Mouse (Mus musculus): Measurements from ENCODE around the gene Hilpda.

Hilpda gene

DNA sequence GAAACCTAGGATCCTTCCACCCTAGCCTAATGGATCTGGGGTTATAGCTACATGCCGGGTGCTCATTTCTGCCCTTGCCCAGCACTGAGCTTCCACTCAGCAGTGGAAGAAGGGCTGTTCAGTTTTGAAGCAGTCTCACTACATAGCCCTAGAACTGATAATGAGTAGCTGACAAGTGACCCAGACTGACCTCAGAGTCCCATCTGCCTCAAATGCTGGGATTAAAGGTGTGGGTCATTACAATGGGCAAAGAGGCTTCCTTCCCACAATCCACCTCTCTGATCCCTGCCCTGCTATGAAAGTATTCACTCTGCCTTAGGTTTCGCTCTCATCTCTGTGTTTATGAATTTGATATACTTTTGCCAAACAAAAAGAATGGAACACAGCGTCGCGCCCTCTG is 4.5 kb downstream of the Hilpda start:
- no peak for DNase-seq (ENCODE audit: low spot score in 2 of 2)

DNA sequence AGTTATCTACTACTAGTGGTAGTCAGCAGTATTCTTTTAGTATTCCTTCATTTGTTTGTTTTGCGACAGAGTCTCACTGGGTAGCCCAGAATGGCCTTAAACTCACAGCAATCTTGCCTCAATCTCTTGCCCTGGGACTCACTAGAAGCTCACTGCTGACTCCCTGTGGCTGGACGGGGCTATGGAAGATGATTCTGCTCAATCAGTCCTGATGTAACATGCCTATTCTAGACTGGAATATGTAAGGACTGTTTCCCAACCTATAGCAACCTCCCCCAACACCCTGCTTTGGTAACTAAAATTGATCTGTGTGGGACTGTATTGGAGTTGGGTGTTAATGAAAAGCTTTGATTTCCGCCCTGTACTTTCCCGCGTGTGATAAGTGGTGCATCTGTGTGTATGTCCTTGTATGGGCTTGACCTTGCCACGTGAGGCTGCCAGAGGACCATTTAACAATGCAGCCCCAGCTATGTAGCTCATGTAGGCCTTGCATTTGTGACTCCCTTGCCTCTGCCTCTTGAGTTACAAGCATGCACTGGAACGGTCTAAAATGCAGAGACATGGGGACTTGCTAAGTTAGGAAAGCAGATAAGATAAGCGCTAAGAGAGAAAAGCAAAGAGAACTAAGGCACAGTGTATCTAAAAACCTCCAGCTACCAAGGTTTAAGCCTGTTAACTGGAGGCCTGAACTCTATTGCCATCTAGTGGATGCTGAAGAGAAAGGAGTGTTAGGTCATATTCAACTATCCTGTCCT is 6.4 kb downstream of the Hilpda start:
- peak; percentile 42 to 62 for DNase-seq (ENCODE audit: low spot score in 2 of 2)

GRCm38 (mm10) chr6:29279293-29279692 is 7.0 kb downstream of the Hilpda start, which contains the start of gene Fam71f2:
Fam71f2 (plus strand) TSS chr6:29279593.
- DNase-seq (ENCODE audit: low spot score in 2 of 2), result no peak

GRCm38 (mm10) chr6:29280671-29281070 is 8.4 kb downstream of the Hilpda start:
- no peak for DNase-seq (ENCODE audit: low spot score in 2 of 2)

GRCm38 (mm10) chr6:29286870-29287269 is 14.6 kb downstream of the Hilpda start:
- DNase-seq (ENCODE audit: low spot score in 2 of 2), result no peak

- DNase-seq (ENCODE audit: low spot score in 2 of 2), result no peak
Observed at GRCm38 (mm10) chr6:29287481-29287880, 15.2 kb downstream of the Hilpda start.

- DNase-seq (ENCODE audit: low spot score in 2 of 2), result peak in 1 of 2 experiments; percentile 19
Observed at GRCm38 (mm10) chr6:29287944-29288343, 15.7 kb downstream of the Hilpda start.

DNA sequence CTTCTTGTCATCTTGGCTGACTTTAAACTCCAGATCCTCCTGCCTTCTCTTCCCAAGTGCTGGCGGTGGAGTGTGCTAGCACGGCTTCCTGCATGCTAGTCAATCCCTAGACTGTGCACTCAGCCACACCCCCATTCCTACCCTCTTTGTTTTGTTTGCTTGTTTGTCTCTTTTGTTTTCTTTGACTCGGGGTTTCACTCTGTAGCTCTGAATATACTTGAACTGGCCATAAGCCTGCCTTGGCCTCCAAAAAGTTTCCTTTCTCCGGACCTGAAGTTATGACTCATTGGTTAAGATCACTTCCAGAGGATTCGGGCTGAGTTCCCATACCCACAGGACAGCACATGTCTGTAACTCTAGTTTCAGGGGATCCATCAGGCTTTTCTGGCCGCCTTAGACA is 16.4 kb downstream of the Hilpda start:
- DNase-seq (ENCODE audit: low spot score in 2 of 2), result no peak

GRCm38 (mm10) chr6:29299112-29299511 is 26.8 kb downstream of the Hilpda start:
- no peak for DNase-seq (ENCODE audit: low spot score in 2 of 2)

GRCm38 (mm10) chr6:29303251-29303650 is 31.0 kb downstream of the Hilpda start:
- DNase-seq (ENCODE audit: low spot score in 2 of 2), result no peak

- DNase-seq (ENCODE audit: low spot score in 2 of 2), result no peak
Observed at GRCm38 (mm10) chr6:29303726-29304125, 31.4 kb downstream of the Hilpda start.

DNA sequence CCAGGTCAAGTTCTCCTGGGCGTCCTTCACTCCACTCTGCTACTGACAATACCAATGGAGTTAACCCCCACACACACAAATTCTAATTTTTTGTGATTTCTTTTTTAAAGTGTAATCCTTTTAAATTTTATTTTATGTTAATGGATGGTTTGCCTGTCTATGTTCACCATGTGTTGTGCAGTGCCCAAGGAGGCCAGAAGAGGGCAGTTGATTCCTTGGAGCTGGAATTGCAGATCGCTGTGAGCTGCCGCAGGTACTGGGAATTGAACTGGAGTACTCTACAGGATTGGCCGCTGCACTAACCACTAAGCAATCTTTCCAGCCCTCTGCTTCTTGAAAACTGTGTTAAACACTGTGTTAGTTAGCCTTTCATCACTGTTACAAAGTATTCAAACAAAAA is 33.2 kb downstream of the Hilpda start:
- DNase-seq (ENCODE audit: low spot score in 2 of 2), result no peak

GRCm38 (mm10) chr6:29308846-29309605 is 36.7 kb downstream of the Hilpda start:
- DNase-seq (ENCODE audit: low spot score in 2 of 2), result no peak

- no peak for DNase-seq (ENCODE audit: low spot score in 2 of 2)
Observed at GRCm38 (mm10) chr6:29313690-29314202, 41.5 kb downstream of the Hilpda start.

DNA sequence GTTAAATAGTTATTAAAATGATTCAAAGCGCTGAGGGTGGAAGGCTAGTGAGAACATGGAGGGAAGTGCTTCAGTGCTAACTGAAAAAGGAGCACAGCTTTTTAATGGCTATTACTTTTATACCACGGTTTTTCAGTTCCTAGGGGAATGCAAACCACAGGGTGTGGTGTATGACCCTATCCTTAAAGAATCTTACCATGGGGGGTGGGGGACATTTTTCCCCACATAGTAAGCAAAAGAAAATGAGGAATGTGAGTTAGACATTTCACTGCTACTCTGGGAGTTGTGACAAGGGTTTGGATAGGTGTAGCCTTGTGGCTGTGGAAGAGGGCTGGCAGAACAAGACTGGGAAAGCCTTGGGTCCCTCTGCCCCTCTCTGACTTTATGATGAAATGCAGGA is 45.0 kb downstream of the Hilpda start:
- DNase-seq (ENCODE audit: low spot score in 2 of 2), result no peak

- DNase-seq (ENCODE audit: low spot score in 2 of 2), result no peak
Observed at GRCm38 (mm10) chr6:29317941-29318340, 45.7 kb downstream of the Hilpda start.

GRCm38 (mm10) chr6:29318879-29319278 is 46.6 kb downstream of the Hilpda start, which contains the start of gene Fam71f1:
Fam71f1 (plus strand) TSS chr6:29319140.
- no peak for DNase-seq (ENCODE audit: low spot score in 2 of 2)

GRCm38 (mm10) chr6:29321586-29321985 is 49.3 kb downstream of the Hilpda start:
- no peak for DNase-seq (ENCODE audit: low spot score in 2 of 2)

DNA sequence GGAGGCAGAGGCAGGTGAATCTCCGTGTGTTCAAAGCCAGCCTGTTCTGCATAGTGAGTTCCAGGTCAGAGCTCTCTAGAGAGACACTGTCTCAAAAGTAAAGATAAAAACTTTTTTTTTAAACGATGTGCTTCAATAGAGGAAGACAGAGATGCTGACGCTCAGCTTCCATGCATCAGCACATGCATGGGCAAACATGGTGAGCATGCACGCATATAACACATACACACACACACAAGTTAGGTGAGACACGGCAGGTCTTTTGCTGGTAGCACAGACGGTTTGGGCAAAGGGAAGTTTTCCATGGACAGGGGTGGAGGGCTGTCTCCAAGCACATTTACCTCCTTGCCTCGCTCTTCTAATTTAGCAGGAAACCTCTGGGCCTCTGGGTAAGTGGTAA is 49.9 kb downstream of the Hilpda start:
- no peak for DNase-seq (ENCODE audit: low spot score in 2 of 2)

- no peak for DNase-seq (ENCODE audit: low spot score in 2 of 2)
Observed at GRCm38 (mm10) chr6:29322735-29323134, 50.4 kb downstream of the Hilpda start.
